Mouse (Mus musculus) cerebellum, adult 18-20 months (tissue): ENCODE measurements around the gene Polr2b.

Experiments used
- DNase-seq, 2 experiments: peaks; one replicate each; pipeline ENCODE4 v3.0.0; 2021

Gene Polr2b

GRCm38 (mm10) chr5:77393094-77393619 lies 83.2 kb downstream of the Polr2b start:
- no peak for DNase-seq

GRCm38 (mm10) chr5:77393990-77394618 lies 84.2 kb downstream of the Polr2b start:
- DNase-seq: no peak

- DNase-seq: no peak
These were observed 88.5 kb downstream of the Polr2b start for GRCm38 (mm10) chr5:77398285-77399057.
